Mouse (Mus musculus): ENCODE data around the gene Fam178b.

The Fam178b gene

DNA sequence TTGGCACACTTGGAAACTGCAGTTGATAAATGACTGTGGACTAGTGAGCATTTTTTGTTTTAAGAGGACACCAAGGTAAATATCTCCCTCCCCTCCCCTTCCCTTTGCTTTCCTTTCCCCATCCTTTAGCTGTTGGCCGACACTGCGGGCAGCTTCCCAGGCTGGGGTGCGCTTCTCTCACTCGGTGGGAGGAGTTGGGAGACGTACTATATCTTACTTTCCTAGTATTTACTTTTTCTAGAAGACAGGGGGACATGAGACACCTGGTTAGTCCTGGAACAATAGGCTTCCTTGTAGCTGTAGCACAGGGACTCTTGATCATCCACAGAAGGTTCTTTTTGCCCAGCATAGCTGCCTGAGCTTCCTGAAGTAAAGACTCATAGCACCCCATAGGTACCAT is 158.9 kb downstream of the Fam178b start:
- no peak for DNase-seq (ENCODE audit: low read depth, low spot score)

DNA sequence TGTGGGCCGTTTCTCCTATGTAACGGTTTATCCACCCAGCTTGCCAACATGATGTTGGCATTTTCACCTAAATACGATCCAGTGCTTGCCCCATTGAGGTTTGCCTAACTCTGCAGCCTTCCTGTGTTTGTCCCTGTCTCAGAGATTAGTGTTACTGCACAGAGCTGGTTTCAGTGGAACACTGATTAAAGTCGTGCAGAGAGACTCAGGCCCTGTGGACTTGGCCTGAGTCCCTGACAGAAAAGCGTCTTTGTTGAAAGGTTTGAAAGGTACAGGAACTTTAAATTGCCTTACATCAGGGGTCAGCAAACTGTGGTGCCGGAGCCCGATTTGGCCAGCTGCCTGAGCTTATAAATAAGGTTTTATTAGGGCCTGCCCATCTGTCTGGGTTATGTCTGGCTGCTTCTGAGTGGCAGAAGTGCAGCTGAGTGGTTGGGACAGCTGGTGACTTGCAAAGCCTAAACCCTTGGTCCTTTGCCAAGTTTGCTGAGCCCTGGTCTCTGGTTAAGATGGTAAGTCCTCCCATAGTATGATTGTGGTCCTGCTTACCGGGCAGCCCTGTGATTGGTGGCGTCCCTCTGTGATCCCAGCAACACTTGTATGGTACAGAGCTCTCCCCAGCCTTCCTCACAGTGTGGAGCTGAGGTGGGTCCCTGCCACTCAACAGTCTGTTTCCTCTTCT is 159.5 kb downstream of the Fam178b start:
- no peak for DNase-seq (ENCODE audit: low read depth, low spot score)

DNA sequence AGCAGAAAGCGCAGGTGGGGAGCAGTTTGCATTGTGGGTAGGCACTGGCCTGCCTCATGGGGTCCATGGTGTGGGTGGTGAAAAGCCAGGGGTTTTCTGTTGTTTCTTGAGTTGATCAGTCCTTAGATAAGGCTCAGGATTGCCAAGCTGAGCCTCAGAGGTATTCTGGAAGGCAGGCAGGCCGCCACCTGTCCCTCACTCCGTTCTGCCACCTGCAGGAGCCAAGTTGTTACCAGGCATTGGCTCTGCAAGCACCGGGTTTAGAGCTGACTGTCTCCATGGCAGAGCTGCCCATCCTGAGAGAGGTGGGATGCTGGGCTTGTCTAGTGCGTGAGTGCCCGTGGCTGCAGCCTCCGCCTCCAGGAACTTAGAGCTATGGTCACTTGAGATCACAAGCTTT is 160.8 kb downstream of the Fam178b start:
- DNase-seq (ENCODE audit: low read depth, low spot score): no peak

DNA sequence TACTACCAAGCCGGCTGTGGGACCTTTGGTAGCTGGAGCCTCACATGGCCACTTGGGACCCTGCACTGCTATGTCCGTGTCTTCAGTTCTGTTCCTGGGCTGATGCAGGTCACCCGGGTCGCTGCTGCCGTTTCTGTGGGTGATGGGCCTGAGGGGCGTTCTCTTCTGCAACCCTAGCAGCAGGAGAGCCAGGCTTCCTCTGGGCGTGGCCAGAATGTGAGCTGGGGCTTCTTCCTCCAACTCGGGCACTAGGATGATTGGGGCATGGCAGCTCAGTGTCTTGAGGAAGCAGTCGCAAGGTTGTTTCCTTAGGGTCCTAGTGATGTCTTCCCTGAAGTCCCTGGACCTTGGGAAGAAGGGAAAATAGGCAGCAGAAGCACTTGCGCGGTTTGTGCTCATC is 163.4 kb downstream of the Fam178b start:
- DNase-seq (ENCODE audit: low read depth, low spot score): peak; percentile 63

DNA sequence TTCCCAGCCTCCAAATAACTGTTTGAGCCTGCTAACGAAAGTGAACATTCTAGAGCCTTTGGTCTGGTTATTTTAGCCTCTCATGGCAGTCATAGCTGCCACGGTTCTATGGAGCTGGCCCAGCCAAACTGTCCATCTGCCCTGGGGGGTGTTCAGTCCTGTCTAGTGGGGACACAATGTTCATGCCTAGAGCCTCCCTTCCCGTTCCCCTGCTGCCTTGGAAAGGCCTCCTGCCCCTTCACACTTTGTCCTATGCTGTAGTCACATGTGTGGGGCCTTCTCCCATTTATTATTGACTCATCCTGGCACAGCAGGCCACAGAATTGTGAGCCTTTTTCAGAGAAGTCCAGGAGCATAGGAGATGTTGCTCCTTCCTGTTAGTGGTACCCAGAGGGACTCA is 164.7 kb downstream of the Fam178b start:
- no peak for DNase-seq (ENCODE audit: low read depth, low spot score)

DNA sequence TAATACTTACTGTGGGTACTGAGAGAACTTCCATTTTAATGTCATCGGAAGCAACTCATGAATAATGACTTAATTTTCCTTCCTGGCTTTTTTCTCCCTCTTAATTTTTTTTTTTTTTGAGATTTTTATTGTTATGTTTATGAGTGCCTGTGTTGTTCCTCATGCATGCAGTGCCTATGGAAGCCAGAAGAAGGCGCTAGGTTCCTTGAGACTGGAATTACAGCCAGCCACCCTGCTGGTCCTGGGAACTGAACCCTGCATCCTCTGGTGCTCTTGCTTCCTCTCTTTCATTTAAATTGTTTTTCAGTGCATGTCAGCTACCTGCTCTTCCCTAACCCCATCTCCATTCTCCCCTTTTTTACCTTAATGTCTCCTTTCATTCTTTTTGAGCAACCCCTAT is 169.3 kb downstream of the Fam178b start:
- peak; percentile 89 for DNase-seq (ENCODE audit: low read depth, low spot score)

DNA sequence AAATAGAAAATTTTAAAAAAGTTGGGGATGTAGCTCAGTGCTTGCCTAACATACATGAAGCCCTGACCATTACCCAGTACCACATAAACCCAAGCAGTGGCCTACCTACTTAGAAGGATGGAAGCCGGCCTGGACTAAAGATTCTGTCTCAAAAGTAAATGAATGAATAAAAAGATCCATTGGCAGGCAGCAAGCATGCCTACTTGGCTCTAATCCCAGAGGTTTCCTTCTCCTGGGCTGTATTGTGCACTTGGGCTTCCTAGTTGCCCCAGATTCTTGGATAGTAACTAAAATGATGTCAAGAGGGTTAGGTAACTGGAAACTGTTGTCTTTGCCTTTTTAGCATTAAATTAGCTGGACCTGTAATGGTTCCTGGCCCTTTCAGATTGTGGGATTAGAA is 169.7 kb downstream of the Fam178b start:
- DNase-seq (ENCODE audit: low read depth, low spot score): no peak

DNA sequence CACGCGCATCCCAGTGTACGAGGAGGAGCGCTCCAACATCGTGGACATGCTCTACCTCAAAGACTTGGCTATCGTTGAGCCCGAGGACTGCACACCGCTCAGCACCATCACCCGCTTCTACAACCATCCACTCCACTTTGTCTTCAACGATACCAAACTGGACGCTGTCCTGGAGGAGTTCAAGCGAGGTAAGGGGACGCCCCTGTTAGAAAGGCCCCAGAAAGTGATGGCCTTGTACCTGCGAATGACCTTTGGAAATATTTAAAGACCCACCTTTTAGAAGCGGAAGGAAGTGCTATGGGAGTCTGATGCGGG is 170.1 kb downstream of the Fam178b start:
- DNase-seq (ENCODE audit: low read depth, low spot score): no peak
